Mouse (Mus musculus): ENCODE measurements at regions not wholly inside any gene's neighbourhood (a gene's known extent, or its start where the extent isn't known, plus 50 kb on each side); places are given as distances from the start of the nearest gene placed in this dataset.

DNA sequence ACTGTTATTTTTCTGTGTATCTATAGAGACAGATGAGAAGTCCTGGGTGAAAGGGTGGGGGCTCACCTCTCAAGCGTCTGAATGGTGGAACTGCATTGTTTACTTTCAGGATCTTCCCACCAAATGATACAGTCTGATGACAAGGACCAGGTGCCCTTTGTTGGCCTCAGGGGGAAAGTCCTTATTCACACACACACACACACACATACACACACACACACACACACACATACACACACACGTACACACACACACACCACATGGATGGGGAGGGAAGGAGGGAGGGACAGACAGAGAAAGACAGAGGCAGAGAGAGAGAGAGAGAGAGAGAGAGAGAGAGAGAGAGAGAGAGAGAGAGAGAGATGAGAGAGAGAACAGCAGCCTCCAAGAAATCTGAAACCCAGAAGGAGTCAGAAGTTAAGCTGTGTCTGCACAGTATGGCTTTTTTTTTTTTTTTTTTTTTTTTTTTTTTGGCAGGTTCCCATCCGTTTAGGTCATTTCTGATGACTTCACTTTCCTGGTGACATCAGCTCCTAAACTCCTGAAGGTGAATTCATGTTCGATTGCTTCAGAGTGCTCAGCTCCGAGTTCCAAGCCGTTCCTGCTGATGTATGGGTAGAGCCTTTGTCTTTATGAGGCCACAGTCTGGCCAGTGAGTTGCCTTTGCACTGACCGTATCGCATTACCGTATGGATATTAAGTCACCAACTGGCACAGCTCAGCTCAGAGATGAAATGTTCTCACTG lies 273.4 kb downstream of the Kcnrg start:
- TF ChIP-seq MAX (IDR thresholded peaks at IDR 0.05) (no peak), CTCF (IDR thresholded peaks at IDR 0.05; ENCODE audit: control insufficient read depth, insufficient read depth, insufficient read length) (no peak), USF1 (IDR thresholded peaks at IDR 0.05; ENCODE audit: low read depth) (no peak), MYOG (IDR thresholded peaks at IDR 0.05; ENCODE audit: control insufficient read depth, extremely low read depth, insufficient read length) (no peak), MYOD1 (IDR thresholded peaks at IDR 0.05; ENCODE audit: control insufficient read depth, insufficient read length, low read depth) (peak; percentile 43), CEBPB (IDR thresholded peaks at IDR 0.05; ENCODE audit: low read depth) (no peak), FOSL1 (IDR thresholded peaks at IDR 0.05; ENCODE audit: insufficient read depth, low read length, poor library complexity, severe bottlenecking) (no peak)

Measured in C2C12 (cell line).